Mouse (Mus musculus) olfactory bulb, adult 2 months (tissue): ENCODE data around the gene Zfpl1.

Source experiments
- CTCF ChIP-seq: fragments of 200-500 bp; IDR thresholded peaks from 2 replicates; pipeline ENCODE4 v1.5.1; 2012; ENCODE audit warnings: low read depth, mild to moderate bottlenecking, low read length, moderate library complexity; ENCODE audit not compliant: insufficient read depth
- POLR2A ChIP-seq: fragments of 200-500 bp; IDR thresholded peaks from 2 replicates; pipeline ENCODE4 v1.6.1; 2012; ENCODE audit warnings: mild to moderate bottlenecking, low read depth, low read length, moderate library complexity; ENCODE audit not compliant: insufficient read depth

GRCm38 (mm10) chr19:6082156-6082555, 2.6 kb downstream of the Zfpl1 start, which contains the start of gene Gm28374:
- TF ChIP-seq CTCF (no peak), POLR2A (no peak)
